Mouse (Mus musculus) embryonic facial prominence, embryonic 11.5 days (tissue): ENCODE results near the gene Fbxl13. TPM values are rescaled to one million over a fixed set of nuclear protein-coding genes. Genes with fewer than 3 reads are reported as not detected.

Source experiments
- ATAC-seq: fragments of 200-750 bp; cut with Nextera tagmentation; replicated peaks from 2 replicates; pipeline ENCODE4 v1.8.0; 2017; ENCODE audit warnings: low read depth; ENCODE audit not compliant: insufficient number of reproducible peaks, low FRiP score, low TSS enrichment
- DNase-seq: peaks from one replicate; pipeline ENCODE4 v3.0.0-alpha.2; 2015; ENCODE audit warnings: low spot score
- H3K27ac ChIP-seq: fragments of 300-500 bp; sonication (generic); replicated peaks from 2 replicates; pipeline ENCODE4 v1.5.1; 2014; ENCODE audit warnings: mild to moderate bottlenecking, low read depth, low read length, control low read depth
- H3K27me3 ChIP-seq: fragments of 300-500 bp; sonication (generic); 2 replicates; pipeline ENCODE4 v1.6.1; 2014; ENCODE audit warnings: mild to moderate bottlenecking, low read length, moderate library complexity, mixed read lengths; ENCODE audit not compliant: control insufficient read depth, insufficient read depth
- H3K36me3 ChIP-seq: fragments of 300-500 bp; sonication (generic); replicated peaks from 2 replicates; pipeline ENCODE4 v1.6.1; 2014; ENCODE audit warnings: low read depth, mild to moderate bottlenecking, low read length, moderate library complexity, mixed read lengths; ENCODE audit not compliant: control insufficient read depth, insufficient read depth
- H3K4me1 ChIP-seq: fragments of 300-500 bp; sonication (generic); 2 replicates; pipeline ENCODE4 v1.6.1; 2014; ENCODE audit warnings: low read length, mixed read lengths; ENCODE audit not compliant: control insufficient read depth, insufficient read depth
- H3K4me2 ChIP-seq: fragments of 300-500 bp; sonication (generic); 2 replicates; pipeline ENCODE4 v1.6.1; 2014; ENCODE audit warnings: low read depth, mild to moderate bottlenecking, control low read depth, low read length, moderate library complexity
- H3K4me3 ChIP-seq: fragments of 300-500 bp; sonication (generic); 2 replicates; pipeline ENCODE4 v1.5.1; 2014; ENCODE audit warnings: low read depth, low read length, control low read depth
- H3K9ac ChIP-seq: fragments of 300-500 bp; sonication (generic); replicated peaks from 2 replicates; pipeline ENCODE4 v1.6.1; 2014; ENCODE audit warnings: mild to moderate bottlenecking, control low read depth, low read length
- H3K9me3 ChIP-seq: fragments of 300-500 bp; sonication (generic); replicated peaks from 2 replicates; pipeline ENCODE4 v1.6.1; 2016; ENCODE audit warnings: mild to moderate bottlenecking, low read length, inconsistent platforms, mixed read lengths; ENCODE audit not compliant: control insufficient read depth
- WGBS: fragments of 180-500 bp; shearing (Covaris S2); extraction: QIAGEN DNeasy Blood & Tissue Kit; methylation state at CpG from one replicate; pipeline ENCODE4 v1.1.7; 2014; 5-methylcytosine and 5-hydroxymethylcytosine counted together
- polyA plus RNA-seq: library from polyadenylated mRNA; unstranded; fragments of >200 nt; fragmentation: Nextera tagmentation; extraction: Ambion mirVana; gene quantifications from 2 replicates; pipeline ENCODE4 v1.2.1, GENCODE M21; 2014

Gene Fbxl13
- 0.11 TPM in 2 replicates for polyA plus RNA-seq

DNA sequence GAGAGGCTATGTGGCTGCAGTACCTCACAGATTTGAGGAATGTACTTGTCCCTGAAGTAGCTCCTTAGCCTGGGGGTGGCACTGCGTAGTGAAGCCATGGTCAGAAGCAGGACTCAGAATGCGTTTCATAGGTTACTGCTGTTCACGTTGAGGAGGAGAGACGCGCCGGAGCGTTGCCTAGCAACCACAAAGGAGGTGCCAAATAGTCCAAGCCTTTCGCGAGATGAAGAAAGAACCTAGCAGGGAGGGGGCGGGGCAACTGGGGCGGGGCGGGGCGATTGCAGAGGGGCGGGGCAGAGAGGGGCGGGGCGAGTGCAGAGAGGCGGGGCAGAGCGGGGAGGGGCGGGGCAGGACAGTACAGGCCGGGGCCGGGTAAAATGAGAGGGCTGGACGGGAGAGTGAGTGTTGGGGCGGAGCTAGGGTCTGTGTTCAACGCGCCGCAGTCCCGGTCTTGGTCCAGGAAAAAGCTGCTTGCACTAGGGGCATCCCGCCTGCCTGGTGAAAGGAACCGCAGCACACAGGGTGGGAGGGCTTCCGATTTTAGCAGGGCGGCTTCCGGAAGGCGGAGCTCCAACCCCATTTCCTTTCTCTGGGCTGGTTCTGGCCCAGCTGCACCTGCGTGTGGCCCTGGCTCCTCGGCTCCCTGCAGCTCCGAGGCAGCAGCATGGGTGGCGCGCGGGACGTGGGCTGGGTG lies at the start of gene Fbxl13, which contains the start of gene Armc10:
Gene Fbxl13, minus strand, starts transcription at position 196 of the 694 bp plus-strand sequence.
Gene Armc10, plus strand, starts transcription at position 375 of the 694 bp plus-strand sequence.
- Histone ChIP-seq H3K9me3 (no peaks in the 10 kb centered on the region), H3K27me3 (no peaks in the 10 kb centered on the region), H3K4me3 (peak within 1 kb of the TSS; percentile 79), H3K4me2 (peak within 1 kb of the TSS; percentile 75), H3K4me1 (no peaks in the 10 kb centered on the region), H3K9ac (peak within 1 kb of the TSS; percentile 81), H3K27ac (peak within 1 kb of the TSS; percentile 29), H3K36me3 (peaks cover 4% of the 10 kb centered on the region)
- ATAC-seq (peak; percentile 98), DNase-seq (peak; percentile 91)
- under 1% methylated on average over 36 of the region's 40 CpGs for WGBS

DNA sequence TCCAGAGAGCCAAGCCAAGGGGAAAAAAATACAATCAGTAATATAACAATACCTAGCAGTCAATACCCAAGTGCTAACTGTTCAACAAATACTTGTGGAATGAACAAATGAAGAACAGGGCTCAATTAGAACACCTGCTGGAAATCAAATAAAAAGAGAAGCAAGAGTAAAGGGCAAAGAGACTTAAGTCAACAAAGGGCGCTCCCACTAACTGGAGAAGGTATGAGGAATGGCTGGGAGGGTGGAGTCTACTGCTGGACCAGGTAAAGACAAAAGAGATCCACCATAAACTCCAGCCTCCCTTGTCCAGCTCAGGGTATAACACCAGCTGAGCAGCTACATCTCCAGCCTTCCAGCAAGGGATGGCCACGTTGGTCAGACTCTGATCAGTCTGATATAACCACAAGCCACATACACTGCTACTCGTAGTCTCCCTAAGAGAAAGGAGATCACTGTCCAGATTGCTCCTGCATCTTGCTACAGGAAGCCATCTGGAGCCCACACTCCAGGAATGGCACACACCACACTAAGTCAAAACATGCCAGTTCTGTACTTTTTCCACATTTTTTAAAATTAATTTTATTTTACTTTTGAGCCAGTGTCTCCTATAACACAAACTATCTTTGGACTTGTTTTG lies 49.5 kb upstream of the Fbxl13 start:
- DNase-seq (no peak), ATAC-seq (no peak)
- no peaks in the 10 kb centered on the region for H3K36me3 ChIP-seq
- H3K9ac ChIP-seq, result no peak overlapping the region
- H3K27ac ChIP-seq, result no peak overlapping the region
- H3K27me3 ChIP-seq, result no peaks in the 10 kb centered on the region
- H3K9me3 ChIP-seq, result no peaks in the 10 kb centered on the region
- 87% methylated on average over 3 of the region's 3 CpGs for WGBS
- no peak overlapping the region for H3K4me2 ChIP-seq
- H3K4me1 ChIP-seq, result no peaks in the 10 kb centered on the region
- H3K4me3 ChIP-seq, result no peak overlapping the region

DNA sequence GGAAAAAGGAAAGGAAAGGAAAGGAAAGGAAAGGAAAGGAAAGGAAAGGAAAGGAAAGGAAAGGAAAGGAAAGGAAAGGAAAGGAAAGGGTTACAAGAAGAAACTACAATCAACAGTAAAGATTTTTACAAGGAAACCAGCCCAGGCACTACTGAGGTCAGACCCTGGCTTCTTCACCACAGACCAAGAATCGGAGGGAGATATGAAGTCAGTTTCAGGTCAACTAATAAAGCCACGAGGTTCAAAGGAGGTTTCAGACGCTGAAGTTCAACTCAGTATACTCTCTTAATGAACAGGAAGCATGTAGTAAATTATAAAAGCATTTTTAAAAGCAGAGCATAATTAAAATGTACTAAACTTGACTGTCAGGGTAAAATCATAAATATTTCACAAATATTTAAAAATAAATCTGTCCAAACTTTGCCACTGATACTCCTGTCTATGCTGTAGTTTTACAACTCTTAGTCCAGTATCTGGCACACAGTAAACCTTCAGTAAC lies 48.0 kb upstream of the Fbxl13 start:
- H3K27ac ChIP-seq, result no peak overlapping the region
- H3K4me3 ChIP-seq, result no peak overlapping the region
- H3K4me1 ChIP-seq, result no peaks in the 10 kb centered on the region
- no peak for ATAC-seq
- no peaks in the 10 kb centered on the region for H3K27me3 ChIP-seq
- H3K9me3 ChIP-seq, result no peaks in the 10 kb centered on the region
- no peaks in the 10 kb centered on the region for H3K36me3 ChIP-seq
- 66% methylated on average over 3 of the region's 3 CpGs for WGBS
- no peak overlapping the region for H3K9ac ChIP-seq
- no peak overlapping the region for H3K4me2 ChIP-seq
- no peak for DNase-seq

DNA sequence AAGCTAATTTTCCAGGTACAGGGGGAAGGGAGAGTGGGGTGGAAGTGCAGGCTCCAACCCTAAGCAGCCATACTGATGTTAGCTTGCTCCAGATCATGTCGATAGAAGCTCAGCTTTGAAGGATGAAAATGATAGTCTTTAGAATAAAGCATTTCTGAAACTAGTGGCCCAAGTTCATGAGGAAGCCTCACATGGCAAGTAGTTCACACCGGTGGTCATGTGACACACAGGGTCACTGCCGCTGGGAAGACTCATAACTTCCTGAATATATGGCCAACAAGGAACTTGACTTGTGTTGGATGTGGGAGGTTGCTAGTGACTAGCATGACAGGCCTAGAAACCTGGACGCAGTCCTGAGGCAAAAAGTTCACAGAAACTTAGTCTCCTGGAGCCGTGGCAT lies 46.8 kb upstream of the Fbxl13 start:
- H3K27ac ChIP-seq, result no peak overlapping the region
- no peaks in the 10 kb centered on the region for H3K9me3 ChIP-seq
- H3K4me3 ChIP-seq, result no peak overlapping the region
- ATAC-seq, result no peak
- H3K4me2 ChIP-seq, result no peak overlapping the region
- H3K9ac ChIP-seq, result no peak overlapping the region
- no peaks in the 10 kb centered on the region for H3K4me1 ChIP-seq
- H3K27me3 ChIP-seq, result no peaks in the 10 kb centered on the region
- 92% methylated on average over 5 of the region's 5 CpGs for WGBS
- no peaks in the 10 kb centered on the region for H3K36me3 ChIP-seq
- DNase-seq, result no peak

DNA sequence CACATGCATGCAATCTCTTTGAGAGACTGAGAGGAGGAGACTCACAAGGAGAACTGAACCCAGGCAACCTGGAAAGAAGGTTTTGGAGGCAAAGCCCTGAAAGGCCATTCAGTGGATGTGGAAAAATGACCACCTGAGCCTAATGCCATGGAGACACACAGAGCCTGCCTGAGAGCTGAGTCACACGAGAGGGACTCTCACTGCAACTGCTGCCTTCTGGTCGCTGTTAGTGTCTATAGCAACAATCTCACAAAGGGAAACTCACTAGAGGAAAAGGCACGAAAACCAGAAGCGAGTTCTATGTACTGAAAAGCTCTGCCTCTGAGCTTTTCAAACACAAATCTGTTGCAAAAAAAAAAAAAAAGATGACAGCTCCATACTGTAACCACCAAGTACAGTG lies 41.6 kb upstream of the Fbxl13 start:
- DNase-seq, result no peak
- H3K4me2 ChIP-seq, result no peak overlapping the region
- no peak for ATAC-seq
- no peaks in the 10 kb centered on the region for H3K27me3 ChIP-seq
- H3K9ac ChIP-seq, result no peak overlapping the region
- 82% methylated on average over 4 of the region's 4 CpGs for WGBS
- no peaks in the 10 kb centered on the region for H3K36me3 ChIP-seq
- H3K4me1 ChIP-seq, result no peaks in the 10 kb centered on the region
- H3K27ac ChIP-seq, result no peak overlapping the region
- H3K9me3 ChIP-seq, result no peaks in the 10 kb centered on the region
- no peak overlapping the region for H3K4me3 ChIP-seq

DNA sequence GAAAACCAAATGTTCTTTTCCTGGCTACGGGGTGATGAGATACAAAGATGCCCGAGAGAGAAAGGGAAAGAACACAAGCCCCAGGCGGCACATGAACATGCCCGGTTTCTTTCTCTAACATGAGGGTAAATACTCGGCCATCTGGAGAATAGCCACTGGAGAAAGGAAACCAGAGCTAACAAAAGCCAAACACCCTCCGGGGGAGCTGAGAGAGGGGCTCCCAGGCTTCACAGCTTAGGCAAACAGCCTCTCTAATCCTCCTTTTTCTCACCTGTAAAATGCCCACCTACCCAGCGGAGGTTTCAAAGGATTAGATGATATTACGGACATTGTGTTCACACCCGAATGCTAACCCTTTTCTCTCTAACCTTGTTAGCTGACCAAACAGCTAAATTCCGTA lies 39.6 kb upstream of the Fbxl13 start:
- no peak for ATAC-seq
- H3K4me3 ChIP-seq, result no peak overlapping the region
- WGBS, result 66% methylated on average over 10 of the region's 10 CpGs
- H3K36me3 ChIP-seq, result no peaks in the 10 kb centered on the region
- no peak overlapping the region for H3K4me2 ChIP-seq
- no peak overlapping the region for H3K27ac ChIP-seq
- no peaks in the 10 kb centered on the region for H3K9me3 ChIP-seq
- H3K9ac ChIP-seq, result no peak overlapping the region
- no peaks in the 10 kb centered on the region for H3K27me3 ChIP-seq
- H3K4me1 ChIP-seq, result no peaks in the 10 kb centered on the region
- DNase-seq, result no peak

DNA sequence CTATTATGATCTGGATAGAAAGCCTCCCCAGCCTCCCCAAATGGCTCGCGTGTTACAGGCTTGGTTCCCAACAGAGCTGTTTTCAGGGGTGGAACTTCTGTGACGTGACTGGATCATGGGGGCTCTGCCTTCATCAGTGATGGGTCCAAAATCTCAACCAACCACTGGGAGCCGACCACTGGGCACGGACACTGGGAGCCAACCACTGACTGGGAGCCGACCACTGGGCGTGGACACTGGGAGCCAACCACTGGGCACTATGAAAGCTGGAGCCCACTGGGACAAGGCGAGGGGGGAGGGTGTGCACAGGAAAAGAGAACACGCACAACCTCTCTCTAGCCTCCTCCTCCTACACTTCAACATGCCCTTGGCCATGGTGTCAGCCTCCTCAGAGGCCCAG lies 38.4 kb upstream of the Fbxl13 start:
- no peak overlapping the region for H3K9ac ChIP-seq
- DNase-seq, result no peak
- WGBS, result 91% methylated on average over 9 of the region's 9 CpGs
- H3K4me1 ChIP-seq, result no peaks in the 10 kb centered on the region
- H3K4me2 ChIP-seq, result no peak overlapping the region
- no peak overlapping the region for H3K4me3 ChIP-seq
- H3K9me3 ChIP-seq, result no peaks in the 10 kb centered on the region
- H3K36me3 ChIP-seq, result no peaks in the 10 kb centered on the region
- no peaks in the 10 kb centered on the region for H3K27me3 ChIP-seq
- no peak overlapping the region for H3K27ac ChIP-seq
- ATAC-seq, result no peak

DNA sequence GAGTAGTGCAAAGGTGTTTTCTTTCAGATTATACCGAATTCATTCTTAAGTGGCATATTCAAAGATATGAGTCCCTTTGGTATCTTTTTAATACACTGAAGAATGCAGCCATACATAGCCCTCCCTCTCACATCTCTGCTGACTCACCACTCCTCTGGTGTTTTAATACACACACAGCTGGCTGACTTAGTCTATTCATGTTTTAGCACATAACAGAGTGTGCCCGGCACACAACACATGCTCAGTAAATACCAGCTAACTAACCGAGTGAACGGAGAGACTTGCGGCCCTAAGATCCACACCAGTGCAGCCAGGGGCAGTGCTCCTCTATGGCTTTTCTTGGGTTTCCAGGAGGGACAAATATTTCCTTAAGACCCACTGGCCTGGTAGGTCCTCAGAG lies 35.5 kb upstream of the Fbxl13 start:
- H3K9me3 ChIP-seq, result no peaks in the 10 kb centered on the region
- no peaks in the 10 kb centered on the region for H3K36me3 ChIP-seq
- ATAC-seq (no peak), DNase-seq (no peak)
- no peaks in the 10 kb centered on the region for H3K4me1 ChIP-seq
- 85% methylated on average over 5 of the region's 5 CpGs for WGBS
- H3K4me3 ChIP-seq, result no peak overlapping the region
- no peak overlapping the region for H3K9ac ChIP-seq
- H3K27ac ChIP-seq, result no peak overlapping the region
- no peaks in the 10 kb centered on the region for H3K27me3 ChIP-seq
- no peak overlapping the region for H3K4me2 ChIP-seq
